Mouse (Mus musculus) inflammation-experienced regulatory T-cells, adult 6 months (primary cell): Measurements from ENCODE around the gene Cacna2d4. TPM values are rescaled to one million over a fixed set of nuclear protein-coding genes. Genes with fewer than 3 reads are reported as not detected.

Experiments used
- ATAC-seq: one replicate; pipeline ENCODE4 v1.8.0; 2017
- polyA plus RNA-seq, 3 experiments: library from polyadenylated mRNA; unstranded; fragments of 100-300 nt; shearing (Covaris generic); gene quantifications; one replicate each; pipeline ENCODE4 v1.2.1; 2017

Gene Cacna2d4
- polyA plus RNA-seq, 3 experiments from 2014 or later, result 4.5 to 8.3 (median 6.9) TPM

GRCm38 (mm10) chr6:119389089-119389488 is 152.8 kb downstream of the Cacna2d4 start:
- ATAC-seq, result no peak

- ATAC-seq, result no peak
Observed at GRCm38 (mm10) chr6:119390728-119391127, 154.4 kb downstream of the Cacna2d4 start.

DNA sequence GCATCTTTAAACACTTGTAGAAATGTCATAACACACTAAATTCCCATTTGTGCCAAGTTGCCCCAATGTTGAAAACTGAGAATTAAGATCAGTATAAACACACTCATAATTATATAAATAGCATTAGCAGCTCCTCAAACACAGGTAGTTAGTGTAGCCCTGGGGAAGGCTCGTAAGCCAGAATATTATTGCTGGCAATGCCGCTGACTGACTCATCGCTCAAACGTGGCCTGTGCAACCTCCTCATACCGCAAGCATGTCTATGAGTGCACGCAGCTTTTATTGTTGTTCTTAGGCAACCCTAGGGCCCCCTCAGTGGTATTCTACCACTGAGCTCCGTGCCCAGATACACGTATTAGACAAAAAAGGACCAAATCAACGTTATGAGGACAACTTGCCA is 156.5 kb downstream of the Cacna2d4 start:
- no peak for ATAC-seq

DNA sequence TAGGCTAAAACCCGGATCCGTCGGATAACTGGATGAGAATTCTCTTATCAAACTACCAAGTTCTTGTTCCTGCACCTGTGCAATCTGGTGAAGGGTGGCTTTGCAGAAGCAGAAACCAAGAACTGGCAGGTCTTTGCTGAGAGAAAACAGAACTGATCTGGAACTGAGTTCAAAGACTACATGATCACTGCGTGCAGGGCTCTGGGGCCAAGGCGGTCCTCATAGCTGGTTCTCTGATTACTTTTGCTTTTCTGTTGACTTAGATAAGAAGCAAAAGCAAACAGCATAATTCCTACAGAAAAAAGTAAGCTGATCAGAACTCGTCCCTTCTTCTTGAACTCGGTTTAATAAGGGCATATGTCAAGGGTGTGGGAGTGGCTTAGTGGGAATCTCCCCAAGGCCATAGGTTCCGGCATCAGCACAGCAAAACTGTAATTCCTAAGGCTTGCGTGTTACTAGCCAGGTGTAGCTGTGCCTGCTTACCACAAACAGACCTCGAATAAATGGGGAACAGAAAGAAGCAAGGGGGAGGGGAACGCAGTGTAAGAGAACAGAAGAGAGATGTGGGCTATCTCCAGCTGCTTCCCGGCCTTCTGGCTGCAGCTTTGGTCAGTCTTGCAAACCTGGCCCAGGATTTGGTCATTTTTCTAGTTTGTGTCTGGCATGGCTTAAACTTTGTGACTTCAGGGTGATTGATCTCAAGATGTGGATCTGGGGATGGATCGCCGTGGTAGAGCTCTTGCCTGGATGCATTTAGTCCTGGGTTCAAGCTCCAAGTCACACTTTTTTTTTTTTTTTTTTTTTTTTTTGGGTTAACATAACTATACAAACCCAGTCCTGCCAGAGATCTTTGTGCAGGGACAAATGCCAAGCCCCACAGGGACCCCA is 159.3 kb downstream of the Cacna2d4 start:
- ATAC-seq, result peak; percentile 79

- peak; percentile 69 for ATAC-seq
Observed at GRCm38 (mm10) chr6:119396309-119396634, 159.9 kb downstream of the Cacna2d4 start.

DNA sequence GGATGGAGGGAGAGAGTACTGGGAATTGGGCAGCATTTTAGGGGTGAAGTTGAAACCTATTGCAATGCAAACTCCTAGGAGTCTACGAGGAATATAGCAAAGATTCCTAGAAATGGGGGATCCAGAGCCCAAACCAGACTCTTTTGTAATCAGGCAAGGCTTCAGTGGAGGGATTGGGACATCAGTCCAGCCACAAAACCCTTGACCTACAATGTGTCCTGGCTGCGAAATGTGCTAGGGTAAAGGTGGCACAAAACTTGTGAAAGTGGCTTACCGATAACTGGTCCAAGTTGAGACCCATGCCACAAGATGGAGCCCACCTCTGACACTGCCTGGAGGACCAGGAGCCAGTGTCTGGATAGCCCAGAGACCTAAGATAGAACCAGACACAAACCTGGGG is 163.0 kb downstream of the Cacna2d4 start:
- ATAC-seq, result no peak

- no peak for ATAC-seq
Observed at GRCm38 (mm10) chr6:119400649-119401048, 164.3 kb downstream of the Cacna2d4 start.

GRCm38 (mm10) chr6:119401545-119402304 is 165.4 kb downstream of the Cacna2d4 start:
- peak; percentile 32 for ATAC-seq

Other genes with a start within 250 kb of the Cacna2d4 start
- gene Dcp1b, start 61.3 kb upstream of the Cacna2d4 start, polyA plus RNA-seq, result 10 to 100 TPM; 15.7 to 16.9 (median 15.8) TPM
- gene Cacna1c, start 40.1 kb upstream of the Cacna2d4 start, polyA plus RNA-seq, result 1 to 10 TPM in 1 of 3 experiments, not detected in 2; 1.1 TPM
- under 1 TPM in 2 of 3 experiments, not detected in 1; 0.09 to 0.26 TPM for gene Lrtm2, start 94.2 kb downstream of the Cacna2d4 start, polyA plus RNA-seq
- 1 to 10 TPM; 9.3 to 9.7 (median 9.4) TPM for gene Adipor2, start 181.2 kb downstream of the Cacna2d4 start, polyA plus RNA-seq
- 10 to 100 TPM; 13.8 to 15.1 (median 14.3) TPM for gene Fbxl14, start 243.1 kb downstream of the Cacna2d4 start, polyA plus RNA-seq